In genomic region chr13:97208500-97209010, GRCm38 (mm10) we compare ENCODE assay signal across 20 mouse cellular contexts. TPM values are rescaled to one million over a fixed set of nuclear protein-coding genes. Genes with fewer than 3 reads are reported as not detected.
A peak's percentile ranks its signal among the peaks of the same experiment; 100 is the strongest.
DNase-seq lines count a peak whose midpoint lies in the region; ATAC-seq and TF ChIP-seq lines count a peak whose summit lies in the region.
"Had no signal": no experiment of that assay in that cellular context is flagged by ENCODE, and none has a peak within 500 bp of the region (broad histone marks: within the 10 kb centered on the region; RNA-seq: fewer than 3 reads in every experiment).

No protein-coding gene starts in this region.

- no peak for TF ChIP-seq POLR2A in thymus, adult 2 months (IDR thresholded peaks at IDR 0.05; ENCODE audit: control insufficient read depth, extremely low read depth, insufficient read depth, low read length, poor library complexity)
- no peak for TF ChIP-seq POLR2A in small intestine, adult 2 months (IDR thresholded peaks at IDR 0.05; ENCODE audit: low read depth, low read length)

- H3K27ac ChIP-seq in heart, postnatal 0 days (ENCODE audit: low read depth), result peak overlapping the region; percentile 28; the same call in 1 of the 2 replicates
- peak overlapping the region; percentile 97 for H3K27ac ChIP-seq in thymus, adult 2 months (ENCODE audit: control insufficient read depth, insufficient read depth, low read length)
- 0 out of 2 replicates have a peak overlapping the region, but pooled peaks have one; percentile 32 for H3K27ac ChIP-seq in small intestine, adult 2 months (ENCODE audit: insufficient read depth, low read depth, low read length)
- H3K27ac ChIP-seq in hindbrain, embryonic 12.5 days, result no peak overlapping the region
- H3K27ac ChIP-seq: embryonic facial prominence, embryonic 10.5 days; heart, adult 2 months; hindbrain, postnatal 0 days; kidney, postnatal 0 days; limb, embryonic 15.5 days had no signal

- no peaks in the 10 kb centered on the region for H3K27me3 ChIP-seq in heart, postnatal 0 days (ENCODE audit: control insufficient read depth, insufficient read depth, low read length)
- no peaks in the 10 kb centered on the region for H3K27me3 ChIP-seq in thymus, adult 2 months (ENCODE audit: control insufficient read depth, insufficient read depth, low read length)
- H3K27me3 ChIP-seq in small intestine, adult 2 months (ENCODE audit: control insufficient read depth, insufficient read depth, low read length), result no peaks in the 10 kb centered on the region
- peaks cover 3% of the 10 kb centered on the region; the same call in 1 of the 2 replicates for H3K27me3 ChIP-seq in hindbrain, embryonic 12.5 days
- H3K27me3 ChIP-seq: limb, embryonic 15.5 days had no signal

- no peak for DNase-seq in heart, postnatal 0 days (ENCODE audit: low spot score)
- DNase-seq in heart, postnatal 36 days, result no peak
- no peak for DNase-seq in thymus, adult 2 months
- DNase-seq in thymus, adult 18-20 months, result no peak
- DNase-seq in NIH3T3 (ENCODE audit: low read depth), result peak; percentile 11
- no peak for DNase-seq in right cerebral cortex, postnatal 25 days
- DNase-seq: adrenal gland, postnatal 36 days; cerebellum, adult 2 months; cerebellum, postnatal 36 days; gastrocnemius, postnatal 10 days; kidney, adult 18-20 months; liver, postnatal 0 days had no signal

- ATAC-seq in heart, postnatal 0 days (ENCODE audit: insufficient read depth, low read depth), result no peak
- ATAC-seq in hindbrain, embryonic 12.5 days (ENCODE audit: low FRiP score), result no peak
- ATAC-seq: hindbrain, postnatal 0 days; liver, postnatal 0 days; midbrain, embryonic 16.5 days had no signal

- TF ChIP-seq EP300 in heart, postnatal 0 days (IDR thresholded peaks at IDR 0.05; ENCODE audit: low read depth), result no peak

- H3K4me2 ChIP-seq in heart, postnatal 0 days (ENCODE audit: low read depth, low read length), result no peak overlapping the region
- H3K4me2 ChIP-seq in hindbrain, embryonic 12.5 days (replicated peaks), result no peak overlapping the region
- H3K4me2 ChIP-seq: limb, embryonic 15.5 days had no signal

- TF ChIP-seq CTCF in heart, postnatal 0 days (IDR thresholded peaks at IDR 0.05; ENCODE audit: low read depth), result no peak
- no peak for TF ChIP-seq CTCF in thymus, adult 2 months (IDR thresholded peaks at IDR 0.05; ENCODE audit: borderline replicate concordance, control insufficient read depth, extremely low read depth, insufficient read depth, low read length, poor library complexity)
- TF ChIP-seq CTCF in small intestine, adult 2 months (IDR thresholded peaks at IDR 0.05; ENCODE audit: extremely low read depth, insufficient read length, insufficient replicate concordance, low read depth, low read length), result no peak

- no peaks in the 10 kb centered on the region for H3K4me1 ChIP-seq in heart, postnatal 0 days (ENCODE audit: control insufficient read depth, insufficient read depth)
- peaks cover 17% of the 10 kb centered on the region for H3K4me1 ChIP-seq in thymus, adult 2 months (replicated peaks; ENCODE audit: control insufficient read depth, insufficient read depth, low read length)
- H3K4me1 ChIP-seq in small intestine, adult 2 months (ENCODE audit: control insufficient read depth, insufficient read depth, insufficient read length, low read length), result peaks cover 14% of the 10 kb centered on the region; the same call in 1 of the 2 replicates
- H3K4me1 ChIP-seq in hindbrain, embryonic 12.5 days, result no peaks in the 10 kb centered on the region

- no peaks in the 10 kb centered on the region for H3K36me3 ChIP-seq in heart, postnatal 0 days (replicated peaks; ENCODE audit: control insufficient read depth, insufficient read depth, low read length)
- no peaks in the 10 kb centered on the region for H3K36me3 ChIP-seq in thymus, adult 2 months (ENCODE audit: control insufficient read depth, insufficient read depth, low read length)
- no peaks in the 10 kb centered on the region for H3K36me3 ChIP-seq in small intestine, adult 2 months (ENCODE audit: control insufficient read depth, insufficient read depth, low read length)
- H3K36me3 ChIP-seq in hindbrain, embryonic 12.5 days, result no peaks in the 10 kb centered on the region
- H3K36me3 ChIP-seq: embryonic facial prominence, embryonic 10.5 days; limb, embryonic 15.5 days had no signal

- H3K9me3 ChIP-seq in heart, postnatal 0 days (replicated peaks; ENCODE audit: control insufficient read depth, low read length), result no peaks in the 10 kb centered on the region
- H3K9me3 ChIP-seq in hindbrain, embryonic 12.5 days (replicated peaks), result no peaks in the 10 kb centered on the region
- H3K9me3 ChIP-seq: limb, embryonic 15.5 days had no signal

- intact Hi-C loops in heart, postnatal 36 days (cut with DNase I), result no loop called here

- H3K9ac ChIP-seq in heart, postnatal 0 days (replicated peaks; ENCODE audit: low read depth, low read length), result no peak overlapping the region; the same call in 1 of the 2 replicates
- no peak overlapping the region for H3K9ac ChIP-seq in hindbrain, embryonic 12.5 days
- H3K9ac ChIP-seq: limb, embryonic 15.5 days; liver, postnatal 0 days had no signal

- WGBS in heart, postnatal 0 days, result 33% methylated on average over 3 of the region's 3 CpGs
- 74% methylated on average over 3 of the region's 3 CpGs for whole genome bisulfite sequencing in thymus, adult 2 months
- 29% methylated on average over 3 of the region's 3 CpGs for WGBS in small intestine, adult 2 months
- WGBS in hindbrain, embryonic 12.5 days, result 73% methylated on average over 3 of the region's 3 CpGs

- H3K4me3 ChIP-seq in heart, postnatal 0 days (ENCODE audit: low read depth, low read length), result no peak overlapping the region
- H3K4me3 ChIP-seq in thymus, adult 2 months (ENCODE audit: control insufficient read depth, insufficient read depth, low read length), result no peak overlapping the region
- no peak overlapping the region for H3K4me3 ChIP-seq in small intestine, adult 2 months (ENCODE audit: low read depth, low read length)
- no peak overlapping the region for H3K4me3 ChIP-seq in hindbrain, embryonic 12.5 days
- H3K4me3 ChIP-seq: embryonic facial prominence, embryonic 10.5 days; heart, adult 2 months; limb, embryonic 15.5 days had no signal

RNA-seq across cellular contexts. Expression of gene Hexb, which starts 10.4 kb away (rescaled TPM):
- total RNA-seq in heart, postnatal 0 days (2014; rRNA removed; ENCODE audit: low replicate concordance), result 21.9 and 32.0 TPM in 2 replicates
- 21.4 and 26.5 TPM in 2 replicates for polyA plus RNA-seq in heart, postnatal 0 days (2015; fragmentation: Nextera tagmentation; extraction: Ambion mirVana)
- total RNA-seq in heart, postnatal 36 days (2021), result 10 to 100 TPM; 24.8 to 28.0 TPM
- polyA plus RNA-seq in thymus, adult 2 months (2012; rRNA removed), result 138 and 180 TPM in 2 replicates
- 82.6 and 294 TPM in 2 replicates for polyA plus RNA-seq in small intestine, adult 2 months (2012; rRNA removed)
- 25.8 and 29.3 TPM in 2 replicates for polyA plus RNA-seq in hindbrain, embryonic 12.5 days (2016; fragmentation: Nextera tagmentation; extraction: Ambion mirVana)

RNA-seq across cellular contexts. Expression of gene Enc1, which starts 32.4 kb away (rescaled TPM):
- total RNA-seq in heart, postnatal 0 days (2014; rRNA removed; ENCODE audit: low replicate concordance), result 10.2 and 10.9 TPM in 2 replicates
- polyA plus RNA-seq in heart, postnatal 0 days (2015; fragmentation: Nextera tagmentation; extraction: Ambion mirVana), result 1.5 and 1.7 TPM in 2 replicates
- 1 to 10 TPM; 4.7 to 8.1 TPM for total RNA-seq in heart, postnatal 36 days (2021)
- 7.6 and 10.0 TPM in 2 replicates for polyA plus RNA-seq in thymus, adult 2 months (2012; rRNA removed)
- 3.4 and 4.6 TPM in 2 replicates for polyA plus RNA-seq in small intestine, adult 2 months (2012; rRNA removed)
- polyA plus RNA-seq in hindbrain, embryonic 12.5 days (2016; fragmentation: Nextera tagmentation; extraction: Ambion mirVana), result 28.8 and 29.1 TPM in 2 replicates
